Mouse (Mus musculus) hindbrain, embryonic 16.5 days (tissue): ENCODE data around the gene Zfp638. TPM values are rescaled to one million over a fixed set of nuclear protein-coding genes. Genes with fewer than 3 reads are reported as not detected.

ENCODE experiments used
- ATAC-seq: fragments of 200-750 bp; cut with Nextera tagmentation; 2 replicates; pipeline ENCODE4 v1.8.0; 2017; ENCODE audit warnings: moderate TSS enrichment, moderate library complexity
- H3K27ac ChIP-seq: fragments of 300-500 bp; sonication (generic); 2 replicates; pipeline ENCODE4 v1.5.1; 2014; ENCODE audit warnings: low read depth, mild to moderate bottlenecking, control low read depth, low read length, moderate library complexity
- H3K27me3 ChIP-seq: fragments of 300-500 bp; sonication (generic); replicated peaks from 2 replicates; pipeline ENCODE4 v1.6.1; 2014; ENCODE audit warnings: low read length; ENCODE audit not compliant: control insufficient read depth, insufficient read depth
- H3K36me3 ChIP-seq: fragments of 300-500 bp; sonication (generic); 2 replicates; pipeline ENCODE4 v1.6.1; 2014; ENCODE audit warnings: mild to moderate bottlenecking, low read length, moderate library complexity, mixed read lengths; ENCODE audit not compliant: control insufficient read depth, insufficient read depth
- H3K4me1 ChIP-seq: fragments of 300-500 bp; sonication (generic); 2 replicates; pipeline ENCODE4 v1.6.1; 2014; ENCODE audit warnings: low read depth, low read length; ENCODE audit not compliant: control insufficient read depth, insufficient read depth
- H3K4me2 ChIP-seq: fragments of 300-500 bp; sonication (generic); 2 replicates; pipeline ENCODE4 v1.6.1; 2014; ENCODE audit warnings: mild to moderate bottlenecking, low read length, control low read depth, moderate library complexity
- H3K4me3 ChIP-seq: fragments of 300-500 bp; sonication (generic); 2 replicates; pipeline ENCODE4 v1.5.1; 2014; ENCODE audit warnings: mild to moderate bottlenecking, low read length, control low read depth, moderate library complexity
- H3K9ac ChIP-seq: fragments of 300-500 bp; sonication (generic); 2 replicates; pipeline ENCODE4 v1.6.1; 2014; ENCODE audit warnings: low read depth, mild to moderate bottlenecking, control low read depth, low read length, moderate library complexity
- H3K9me3 ChIP-seq: fragments of 300-500 bp; sonication (generic); 2 replicates; pipeline ENCODE4 v1.6.1; 2014; ENCODE audit warnings: mild to moderate bottlenecking, low read length, moderate library complexity; ENCODE audit not compliant: control insufficient read depth
- WGBS: fragments of 180-500 bp; shearing (Covaris S2); extraction: QIAGEN DNeasy Blood & Tissue Kit; methylation state at CpG from one replicate; pipeline ENCODE4 v1.1.7; 2014; 5-methylcytosine and 5-hydroxymethylcytosine counted together
- polyA plus RNA-seq: library from polyadenylated mRNA; unstranded; fragments of >200 nt; fragmentation: Nextera tagmentation; extraction: Ambion mirVana; gene quantifications from 2 replicates; pipeline ENCODE4 v1.2.1, GENCODE M21; 2015

Zfp638 gene
- polyA plus RNA-seq, 1 experiment from 2014 or later: 58.2 TPM

DNA sequence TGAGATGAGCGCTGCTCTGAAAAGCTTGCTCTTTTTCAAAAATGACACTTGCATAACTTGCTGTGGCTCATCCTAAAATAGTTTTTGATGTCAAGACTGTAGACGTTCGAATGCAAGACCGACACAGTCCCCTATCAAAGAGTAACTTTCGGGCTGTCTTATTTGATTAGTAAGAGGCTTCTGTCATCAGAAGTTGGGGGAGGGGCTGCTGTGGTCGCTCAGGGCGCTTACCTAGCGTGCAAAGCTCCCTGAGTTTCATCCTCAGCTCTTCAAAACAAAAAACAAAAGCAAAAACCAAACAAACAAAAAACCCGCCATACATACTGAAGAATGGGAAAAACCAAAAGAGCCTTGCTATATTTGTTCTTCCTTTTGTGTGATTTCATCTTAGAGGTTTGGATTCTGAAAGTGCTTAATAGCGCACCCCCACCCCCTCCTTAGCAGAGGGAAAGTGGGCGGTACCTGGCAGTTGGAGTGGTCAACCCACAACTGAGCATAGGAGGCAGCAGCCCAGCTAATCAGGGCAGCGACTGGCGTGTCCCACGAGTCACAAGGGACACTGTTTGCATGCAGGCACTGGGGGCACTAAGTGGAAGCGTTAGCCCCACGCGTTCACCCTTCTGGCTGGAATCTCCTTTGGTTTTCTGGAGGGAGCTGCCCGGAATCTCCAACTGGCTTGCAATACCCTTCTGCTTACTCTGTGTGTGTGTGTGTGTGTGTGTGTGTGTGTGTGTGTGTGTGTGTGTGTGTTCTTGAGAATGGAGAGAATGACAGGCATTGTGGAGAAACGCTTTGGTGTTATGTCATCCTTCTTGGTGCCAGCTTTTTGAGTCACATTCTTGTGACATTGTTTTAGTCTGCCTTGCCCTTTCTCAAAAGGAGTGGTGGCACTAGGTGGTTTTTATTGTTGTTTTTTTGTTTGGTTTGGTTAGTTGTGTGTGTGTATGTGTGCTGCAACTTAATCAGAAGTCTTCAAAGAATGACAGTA is 983 bp downstream of the Zfp638 start:
- H3K9ac ChIP-seq: peak overlapping the region; percentile 81
- H3K27ac ChIP-seq: peak overlapping the region; percentile 80
- H3K27me3 ChIP-seq: peaks cover 3% of the 10 kb centered on the region; the same call in 1 of the 2 replicates
- H3K4me3 ChIP-seq: peak overlapping the region; percentile 82
- H3K36me3 ChIP-seq: no peaks in the 10 kb centered on the region
- H3K4me2 ChIP-seq: peak overlapping the region; percentile 96
- peak; percentile 60 for ATAC-seq
- H3K9me3 ChIP-seq: no peaks in the 10 kb centered on the region
- 2% methylated on average over 19 of the region's 19 CpGs for WGBS
- peaks cover 3% of the 10 kb centered on the region for H3K4me1 ChIP-seq

DNA sequence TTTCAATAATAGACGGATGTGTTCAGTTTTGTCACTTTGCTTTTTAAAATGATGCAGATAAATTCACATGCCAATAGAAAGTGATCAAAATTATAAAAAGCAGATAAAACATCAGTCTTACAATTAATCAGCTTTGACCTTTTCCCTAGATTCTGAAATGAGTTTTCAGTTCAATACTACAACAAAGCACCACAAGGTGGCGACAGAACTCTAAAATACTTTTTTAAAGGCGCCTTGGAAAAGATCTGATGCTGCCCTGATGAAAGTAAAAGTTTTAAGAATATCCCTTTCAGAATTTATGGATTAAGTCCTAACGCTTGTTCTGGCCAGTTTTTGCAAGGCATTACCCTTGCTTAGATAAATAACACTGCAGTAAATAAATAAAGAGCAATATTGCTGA is 12.9 kb downstream of the Zfp638 start:
- Histone ChIP-seq H3K4me1 (no peaks in the 10 kb centered on the region), H3K27ac (no peak overlapping the region), H3K9me3 (no peaks in the 10 kb centered on the region), H3K4me2 (no peak overlapping the region), H3K36me3 (no peaks in the 10 kb centered on the region), H3K9ac (no peak overlapping the region), H3K27me3 (no peaks in the 10 kb centered on the region), H3K4me3 (no peak overlapping the region)
- 2% methylated on average over 4 of the region's 4 CpGs for WGBS
- no peak for ATAC-seq

- no peak for ATAC-seq
- no peak overlapping the region for H3K27ac ChIP-seq
- H3K4me2 ChIP-seq: no peak overlapping the region
- H3K4me3 ChIP-seq: no peak overlapping the region
- no peak overlapping the region for H3K9ac ChIP-seq
- WGBS: 91% methylated on average over 3 of the region's 3 CpGs
- H3K9me3 ChIP-seq: no peaks in the 10 kb centered on the region
- H3K36me3 ChIP-seq: no peaks in the 10 kb centered on the region
- no peaks in the 10 kb centered on the region for H3K4me1 ChIP-seq
- no peaks in the 10 kb centered on the region for H3K27me3 ChIP-seq
Measured at GRCm38 (mm10) chr6:83886789-83887188, 19.9 kb downstream of the Zfp638 start.

GRCm38 (mm10) chr6:83888802-83889201 is 21.9 kb downstream of the Zfp638 start:
- H3K4me3 ChIP-seq: no peak overlapping the region
- no peaks in the 10 kb centered on the region for H3K4me1 ChIP-seq
- H3K27me3 ChIP-seq: no peaks in the 10 kb centered on the region
- 86% methylated on average over 1 of the region's 1 CpGs for WGBS
- H3K27ac ChIP-seq: no peak overlapping the region
- H3K36me3 ChIP-seq: no peaks in the 10 kb centered on the region
- no peak for ATAC-seq
- no peak overlapping the region for H3K4me2 ChIP-seq
- no peaks in the 10 kb centered on the region for H3K9me3 ChIP-seq
- no peak overlapping the region for H3K9ac ChIP-seq

DNA sequence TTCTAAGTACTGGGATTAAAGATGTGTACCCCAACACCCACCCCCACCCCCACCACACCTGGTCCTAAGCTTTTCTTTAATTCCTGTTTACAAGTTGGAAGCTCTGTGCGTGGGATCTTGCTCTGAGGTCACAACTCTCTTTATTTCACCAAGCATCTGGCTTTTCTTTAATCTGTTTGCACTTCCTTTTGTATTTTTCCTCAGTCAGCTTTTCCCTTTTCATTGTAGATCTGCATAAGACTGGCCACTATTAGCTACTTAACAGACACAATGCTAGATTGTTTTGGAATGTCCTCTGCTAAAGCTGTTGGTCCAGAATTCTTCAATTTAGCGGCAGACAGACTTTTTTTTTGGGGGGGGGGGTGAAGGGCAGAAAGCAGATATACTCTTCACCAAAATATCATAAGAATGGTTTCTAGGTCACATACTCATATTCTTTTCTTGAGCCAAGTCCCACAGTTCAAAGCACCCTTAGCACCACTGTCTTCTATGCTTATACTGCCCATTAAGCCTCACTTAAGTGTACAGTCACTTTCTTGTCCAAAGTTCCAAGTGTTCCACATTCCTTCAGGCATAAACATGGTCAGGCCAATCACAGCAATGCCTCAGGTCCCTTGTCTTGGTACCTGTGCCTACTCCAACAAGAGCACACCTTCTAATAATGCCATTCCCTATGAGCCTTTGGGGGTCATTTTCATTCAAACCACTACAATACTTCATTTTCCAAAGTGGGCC is 23.5 kb downstream of the Zfp638 start:
- ATAC-seq: no peak
- no peaks in the 10 kb centered on the region for H3K9me3 ChIP-seq
- H3K27ac ChIP-seq: no peak overlapping the region
- H3K4me1 ChIP-seq: no peaks in the 10 kb centered on the region
- H3K4me3 ChIP-seq: no peak overlapping the region
- H3K4me2 ChIP-seq: no peak overlapping the region
- no peaks in the 10 kb centered on the region for H3K27me3 ChIP-seq
- H3K9ac ChIP-seq: no peak overlapping the region
- 20% methylated on average over 2 of the region's 2 CpGs for WGBS
- no peaks in the 10 kb centered on the region for H3K36me3 ChIP-seq

DNA sequence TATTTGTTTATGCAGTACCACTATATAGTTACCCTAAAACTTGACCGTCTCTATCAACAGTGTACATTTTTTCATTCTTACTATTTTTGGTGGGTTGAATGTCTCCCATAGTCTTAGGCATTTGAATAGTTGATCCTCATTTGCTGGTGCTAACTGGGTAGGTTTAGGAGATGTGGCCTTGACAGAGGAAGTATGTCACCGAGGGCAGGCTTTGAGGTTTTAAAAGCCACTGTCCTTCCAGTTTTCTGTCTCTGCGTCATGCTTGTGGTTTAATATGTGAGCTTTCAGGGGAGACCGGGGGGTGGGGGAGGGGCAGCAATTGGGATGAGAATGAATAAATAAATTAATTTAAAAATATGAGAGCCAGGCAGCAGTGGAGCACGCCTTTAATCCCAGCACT is 24.3 kb downstream of the Zfp638 start:
- Histone ChIP-seq H3K9me3 (no peaks in the 10 kb centered on the region), H3K36me3 (no peaks in the 10 kb centered on the region), H3K9ac (no peak overlapping the region), H3K27ac (no peak overlapping the region), H3K4me3 (no peak overlapping the region), H3K27me3 (no peaks in the 10 kb centered on the region), H3K4me1 (no peaks in the 10 kb centered on the region), H3K4me2 (no peak overlapping the region)
- ATAC-seq: no peak
- 94% methylated on average over 5 of the region's 5 CpGs for WGBS

- Histone ChIP-seq H3K27me3 (no peaks in the 10 kb centered on the region), H3K36me3 (no peaks in the 10 kb centered on the region), H3K4me2 (no peak overlapping the region), H3K9me3 (no peaks in the 10 kb centered on the region), H3K4me1 (no peaks in the 10 kb centered on the region), H3K4me3 (no peak overlapping the region), H3K27ac (no peak overlapping the region), H3K9ac (no peak overlapping the region)
- WGBS: 86% methylated on average over 2 of the region's 2 CpGs
- no peak for ATAC-seq
Measured at GRCm38 (mm10) chr6:83891687-83892086, 24.8 kb downstream of the Zfp638 start.

DNA sequence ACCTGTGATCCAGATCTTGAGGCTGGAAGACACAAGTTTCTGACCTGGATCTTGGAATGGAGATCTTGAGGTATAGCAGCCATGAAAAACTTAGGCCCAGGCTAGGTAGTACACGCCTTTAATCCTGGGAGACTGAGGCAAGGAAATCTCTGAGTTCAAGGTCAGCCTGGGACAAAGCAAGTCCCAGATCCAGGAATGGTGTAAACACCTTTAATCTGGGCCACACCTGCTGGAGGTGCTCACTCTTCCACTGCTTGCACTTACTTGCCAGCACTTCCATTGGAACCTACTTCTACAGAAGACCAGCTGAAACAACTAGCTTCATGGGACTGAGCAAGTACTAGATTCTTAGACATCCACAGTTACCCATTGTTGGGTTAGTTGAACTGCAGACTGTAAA is 26.2 kb downstream of the Zfp638 start:
- Histone ChIP-seq H3K4me2 (no peak overlapping the region), H3K27me3 (no peaks in the 10 kb centered on the region), H3K4me3 (no peak overlapping the region), H3K9ac (no peak overlapping the region), H3K4me1 (no peaks in the 10 kb centered on the region), H3K9me3 (no peaks in the 10 kb centered on the region), H3K36me3 (no peaks in the 10 kb centered on the region), H3K27ac (no peak overlapping the region)
- ATAC-seq: no peak
- WGBS: 95% methylated on average over 1 of the region's 1 CpGs

- Histone ChIP-seq H3K9me3 (no peaks in the 10 kb centered on the region), H3K4me3 (no peak overlapping the region), H3K27ac (no peak overlapping the region), H3K4me2 (no peak overlapping the region), H3K4me1 (no peaks in the 10 kb centered on the region), H3K36me3 (no peaks in the 10 kb centered on the region), H3K9ac (no peak overlapping the region), H3K27me3 (no peaks in the 10 kb centered on the region)
- 100% methylated on average over 1 of the region's 1 CpGs for WGBS
- no peak for ATAC-seq
Measured at GRCm38 (mm10) chr6:83893584-83893983, 26.7 kb downstream of the Zfp638 start.
